Mouse (Mus musculus) cortical plate, adult 2 months (tissue): ENCODE results near the gene Arhgdia. TPM values are rescaled to one million over a fixed set of nuclear protein-coding genes. Genes with fewer than 3 reads are reported as not detected.
A peak's percentile ranks its signal among the peaks of the same experiment; 100 is the strongest.
"Not testable (repeated sequence)": the region's sequence is repeated elsewhere in the genome, so short reads cannot be mapped to it uniquely, and the experiment has no call there.

Experiments used
- H3K27ac ChIP-seq: fragments of 200-500 bp; 2 replicates; pipeline ENCODE4 v1.5.1; 2012; ENCODE audit warnings: low read length, control low read depth, inconsistent platforms; ENCODE audit not compliant: insufficient read depth
- H3K4me1 ChIP-seq: fragments of 200-500 bp; 2 replicates; pipeline ENCODE4 v1.6.1; 2011; ENCODE audit warnings: low read length; ENCODE audit not compliant: control insufficient read depth, insufficient read depth
- H3K4me3 ChIP-seq: fragments of 200-500 bp; 2 replicates; pipeline ENCODE4 v1.5.1; 2011; ENCODE audit warnings: mild to moderate bottlenecking, low read length, control low read depth; ENCODE audit not compliant: insufficient read depth
- CTCF ChIP-seq: fragments of 200-500 bp; IDR thresholded peaks from 2 replicates; pipeline ENCODE4 v1.5.1; 2011; ENCODE audit warnings: mild to moderate bottlenecking, control low read depth, low read length; ENCODE audit not compliant: insufficient read depth; ENCODE audit errors: extremely low read depth
- POLR2A ChIP-seq: fragments of 200-500 bp; IDR thresholded peaks from 2 replicates; pipeline ENCODE4 v1.6.1; 2011; ENCODE audit warnings: mild to moderate bottlenecking, low read length, control low read depth; ENCODE audit not compliant: insufficient read depth; ENCODE audit errors: extremely low read depth
- polyA plus RNA-seq: library from polyadenylated mRNA; depleted of rRNA; stranded (reverse); fragments of >200 nt; gene quantifications from 2 replicates; pipeline ENCODE4 v1.2.3, GENCODE M21; 2012

Arhgdia gene
- polyA plus RNA-seq, 1 experiment, result 442 TPM

DNA sequence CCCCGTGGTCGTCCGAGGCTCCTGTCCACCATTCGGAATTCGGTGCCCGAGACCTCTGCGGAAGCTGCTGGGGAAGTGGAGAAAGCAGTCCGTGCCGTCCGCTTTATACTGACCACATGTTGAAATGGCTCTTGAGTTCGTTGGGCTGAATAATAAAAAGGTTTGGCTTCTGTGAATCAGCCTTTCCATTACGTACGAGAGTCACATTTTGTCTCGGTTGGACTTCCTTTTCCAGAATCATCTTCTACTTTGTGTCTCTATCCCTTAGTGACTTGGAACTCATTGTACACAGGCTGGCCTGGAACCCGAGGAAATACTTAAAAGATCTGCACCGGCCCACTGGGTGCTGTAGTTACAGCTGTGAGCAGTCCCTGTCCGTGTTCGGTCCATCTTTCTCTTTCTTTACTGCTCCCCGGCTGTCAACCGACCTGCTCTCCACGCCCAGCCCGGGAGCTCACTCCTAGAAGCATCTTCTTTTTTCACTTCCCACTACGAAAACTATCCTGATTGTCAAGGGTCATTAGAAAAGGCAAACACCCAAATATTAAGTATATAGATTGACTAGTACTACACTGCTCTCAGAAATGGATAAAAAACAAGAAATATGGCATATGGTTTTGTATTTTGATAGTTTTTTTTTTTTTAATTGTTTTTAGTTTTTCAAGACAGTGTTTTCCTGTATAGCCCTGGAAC, 7.7 kb downstream of the Arhgdia start:
- Histone ChIP-seq H3K27ac (peak overlapping the region; percentile 68), H3K4me1 (peaks cover 6% of the 10 kb centered on the region; the same call in 1 of the 2 replicates), H3K4me3 (peak overlapping the region; percentile 87)
- no peak for TF ChIP-seq POLR2A
- no peak for TF ChIP-seq CTCF

DNA sequence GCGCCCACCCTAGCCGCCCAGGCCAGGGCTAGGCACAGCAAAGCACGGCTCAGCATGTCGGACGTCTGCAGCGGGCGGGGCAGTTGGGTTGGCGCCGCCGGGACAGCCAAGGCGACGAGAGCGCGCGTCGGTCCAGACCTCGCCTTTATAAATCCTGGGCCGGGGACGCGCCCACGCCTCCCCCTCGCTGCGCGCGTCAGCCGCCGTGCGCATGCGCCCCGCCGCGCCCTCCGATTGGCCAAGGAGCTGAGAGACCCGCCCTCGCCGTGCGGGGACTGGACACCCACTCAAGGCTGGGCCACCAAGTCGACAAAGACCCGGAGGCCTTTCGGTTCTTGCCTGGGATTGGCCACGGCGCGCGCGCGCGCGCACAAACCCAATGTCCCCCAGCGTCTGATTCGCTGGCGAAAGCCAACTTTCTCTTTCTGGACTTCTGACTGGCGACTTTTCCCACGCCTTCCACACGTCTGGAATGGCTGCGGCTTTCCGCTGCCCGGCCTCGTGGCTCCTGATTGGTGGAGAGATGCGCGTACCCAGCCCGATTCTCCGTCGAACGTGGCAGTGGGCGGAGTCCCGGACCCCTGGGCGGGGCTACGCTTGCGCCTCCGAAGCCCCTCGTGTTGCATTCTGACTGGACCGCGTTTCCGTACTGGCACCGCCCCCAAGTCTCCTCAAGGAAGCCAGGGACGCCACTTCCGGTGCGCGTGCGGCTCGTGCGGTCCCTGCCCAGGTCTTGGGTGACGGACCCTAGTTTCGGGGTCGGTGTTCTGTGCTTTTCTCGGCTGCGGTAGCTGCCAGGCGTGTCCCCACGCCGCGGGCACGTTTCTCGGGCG, 8.5 kb downstream of the Arhgdia start, which contains the start of gene P4hb:
TSS of gene P4hb (minus strand) at position 502 of the 833 bp plus-strand sequence.
- Histone ChIP-seq H3K4me3 (peak within 1 kb of the TSS; percentile 87), H3K27ac (peak within 1 kb of the TSS; percentile 68), H3K4me1 (peaks cover 6% of the 10 kb centered on the region; the same call in 1 of the 2 replicates)
- TF ChIP-seq CTCF, result no peak
- TF ChIP-seq POLR2A, result peak; percentile 94

DNA sequence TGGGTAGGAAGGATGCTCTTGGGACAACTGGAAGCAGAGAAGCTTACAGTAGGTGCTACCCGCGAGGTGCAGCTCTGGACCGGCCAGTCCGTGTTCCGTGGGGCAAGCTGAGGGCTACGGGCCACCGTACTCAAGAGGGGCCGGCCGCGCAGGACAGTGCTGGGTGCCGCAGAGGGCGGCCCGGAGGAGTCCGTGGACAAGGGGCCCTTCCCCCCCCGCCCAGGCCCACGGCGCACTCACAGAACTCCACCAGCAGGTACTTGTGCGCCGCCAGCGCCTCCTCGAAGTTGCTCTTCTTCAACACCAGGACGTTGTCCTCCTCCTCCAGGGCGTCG, 9.0 kb downstream of the Arhgdia start:
- peaks cover 6% of the 10 kb centered on the region; the same call in 1 of the 2 replicates for H3K4me1 ChIP-seq
- peak overlapping the region; percentile 87 for H3K4me3 ChIP-seq
- H3K27ac ChIP-seq, result no peak overlapping the region
- no peak for TF ChIP-seq POLR2A
- TF ChIP-seq CTCF, result no peak

DNA sequence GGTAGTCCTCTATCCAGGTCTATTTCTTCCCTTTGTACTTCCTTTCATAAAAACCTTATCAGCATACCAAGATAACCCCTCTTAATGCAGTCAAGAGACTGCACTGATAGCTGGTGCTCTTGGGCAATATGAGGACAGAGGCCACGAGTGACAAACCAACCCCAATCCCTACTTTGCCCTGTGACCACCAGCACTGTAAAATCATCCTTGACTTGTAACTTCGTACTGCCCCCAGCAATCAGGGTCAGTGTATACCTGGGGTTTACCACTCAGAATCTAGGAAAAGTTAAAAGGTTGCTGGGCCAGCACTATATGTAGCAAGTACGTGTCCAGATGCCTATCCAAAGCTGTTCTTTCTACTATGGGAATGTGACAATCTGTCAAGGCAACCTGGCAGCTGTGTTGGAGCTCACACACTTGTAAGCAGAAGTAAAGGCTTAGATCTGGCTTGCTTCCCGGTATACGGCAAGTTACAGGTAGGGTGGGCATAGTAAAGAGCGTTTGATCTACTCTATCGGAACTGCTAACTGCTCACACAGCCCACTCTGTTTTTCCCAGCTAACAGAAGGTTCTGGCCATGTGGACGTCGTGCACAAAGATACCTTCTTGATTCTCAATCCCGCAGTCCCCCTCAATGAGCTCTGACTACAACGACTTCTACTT, 9.5 kb downstream of the Arhgdia start:
- no peak for TF ChIP-seq CTCF
- no peak for TF ChIP-seq POLR2A
- H3K27ac ChIP-seq, result no peak overlapping the region

DNA sequence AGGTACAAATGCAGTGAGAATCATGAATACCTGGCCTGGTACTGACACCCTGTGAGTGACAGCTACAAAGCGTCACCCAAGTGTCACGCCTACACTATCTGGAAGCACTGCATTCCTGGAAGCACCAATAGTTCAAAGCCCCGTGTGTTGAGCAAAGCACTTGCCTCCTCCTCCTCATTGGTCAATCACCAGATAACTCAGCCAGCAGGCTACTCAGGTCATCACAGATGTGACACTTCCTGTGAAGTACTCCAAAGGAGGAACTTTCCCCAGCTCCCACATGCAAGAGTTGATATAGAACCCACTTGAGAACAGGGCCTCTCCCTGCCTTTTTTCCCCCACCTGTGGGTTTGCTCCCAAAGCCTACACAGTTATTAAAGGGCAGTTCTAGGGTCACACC, 10.3 kb downstream of the Arhgdia start:
- H3K4me1 ChIP-seq, result peaks cover 6% of the 10 kb centered on the region; the same call in 1 of the 2 replicates
- TF ChIP-seq POLR2A, result no peak
- TF ChIP-seq CTCF, result no peak
- H3K4me3 ChIP-seq, result no peak overlapping the region
- no peak overlapping the region for H3K27ac ChIP-seq

More for the DNA sequence above, 9.5 kb downstream of the Arhgdia start:
- Histone ChIP-seq H3K4me3 (peak overlapping the region; percentile 87), H3K4me1 (peaks cover 6% of the 10 kb centered on the region; the same call in 1 of the 2 replicates)

DNA sequence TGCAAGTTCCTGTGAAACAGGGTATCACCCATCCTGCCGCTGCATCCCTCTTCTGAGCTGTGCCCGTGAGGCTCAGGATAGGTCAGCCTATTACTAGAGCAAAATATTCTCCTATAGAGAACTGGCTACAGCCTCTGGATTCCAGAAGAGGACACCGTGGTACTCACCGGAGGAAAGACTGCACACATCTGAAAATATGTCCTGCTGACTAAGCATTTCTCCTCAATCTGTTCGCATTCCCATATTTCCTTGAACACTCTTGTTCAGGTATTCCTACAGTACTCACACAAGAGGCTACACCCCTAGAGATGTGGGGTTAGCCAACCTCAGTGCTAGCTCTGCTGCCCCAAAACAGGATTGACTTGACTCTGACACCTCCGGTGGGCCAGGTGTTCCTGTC, 13.1 kb downstream of the Arhgdia start:
- H3K4me3 ChIP-seq, result no peak overlapping the region
- H3K4me1 ChIP-seq, result peaks cover 4% of the 10 kb centered on the region; the same call in 1 of the 2 replicates
- H3K27ac ChIP-seq, result no peak overlapping the region
- TF ChIP-seq POLR2A, result no peak
- no peak for TF ChIP-seq CTCF

DNA sequence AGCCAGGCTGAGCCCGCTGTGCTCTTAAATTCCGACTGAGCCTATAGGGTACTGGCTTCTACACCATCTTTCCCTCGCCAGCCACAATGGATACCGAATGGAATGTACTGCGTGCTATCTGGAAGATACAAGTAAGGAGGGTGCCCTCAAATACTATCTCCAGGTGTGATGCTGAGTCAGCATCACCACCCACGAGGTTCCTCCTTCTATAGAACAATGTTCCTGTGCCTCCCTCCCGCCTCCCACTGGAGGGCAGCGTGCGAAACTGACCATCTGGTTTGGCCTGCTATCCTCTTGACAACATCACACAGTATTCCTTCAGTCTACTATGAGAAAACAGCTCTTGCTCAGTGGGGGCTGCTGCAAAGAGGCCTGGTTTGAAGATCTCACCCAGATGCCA, 16.3 kb downstream of the Arhgdia start:
- H3K4me1 ChIP-seq, result no peaks in the 10 kb centered on the region
- TF ChIP-seq CTCF, result no peak
- TF ChIP-seq POLR2A, result no peak
- H3K4me3 ChIP-seq, result no peak overlapping the region
- H3K27ac ChIP-seq, result no peak overlapping the region

DNA sequence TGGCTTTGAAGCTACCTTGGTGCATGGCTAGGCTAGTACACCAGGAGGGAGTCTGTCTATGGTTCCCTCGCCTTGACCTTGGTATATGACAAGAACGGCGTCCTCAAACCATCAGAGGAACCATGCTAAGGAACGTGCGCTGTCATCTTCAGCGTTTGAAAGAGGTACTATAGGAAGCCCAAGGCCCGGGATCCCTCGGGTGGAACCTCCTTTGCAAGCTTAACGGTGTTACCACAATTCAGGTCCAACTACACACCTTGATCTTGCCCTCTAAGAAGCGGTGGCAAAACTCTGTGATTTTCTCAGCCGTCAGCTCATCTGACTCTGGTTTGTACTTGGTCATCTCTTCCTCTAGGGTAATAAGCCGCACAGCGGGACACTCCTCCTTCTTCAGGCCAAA, 18.5 kb downstream of the Arhgdia start:
- Histone ChIP-seq H3K4me3 (no peak overlapping the region), H3K27ac (no peak overlapping the region), H3K4me1 (no peaks in the 10 kb centered on the region)
- no peak for TF ChIP-seq POLR2A
- no peak for TF ChIP-seq CTCF

DNA sequence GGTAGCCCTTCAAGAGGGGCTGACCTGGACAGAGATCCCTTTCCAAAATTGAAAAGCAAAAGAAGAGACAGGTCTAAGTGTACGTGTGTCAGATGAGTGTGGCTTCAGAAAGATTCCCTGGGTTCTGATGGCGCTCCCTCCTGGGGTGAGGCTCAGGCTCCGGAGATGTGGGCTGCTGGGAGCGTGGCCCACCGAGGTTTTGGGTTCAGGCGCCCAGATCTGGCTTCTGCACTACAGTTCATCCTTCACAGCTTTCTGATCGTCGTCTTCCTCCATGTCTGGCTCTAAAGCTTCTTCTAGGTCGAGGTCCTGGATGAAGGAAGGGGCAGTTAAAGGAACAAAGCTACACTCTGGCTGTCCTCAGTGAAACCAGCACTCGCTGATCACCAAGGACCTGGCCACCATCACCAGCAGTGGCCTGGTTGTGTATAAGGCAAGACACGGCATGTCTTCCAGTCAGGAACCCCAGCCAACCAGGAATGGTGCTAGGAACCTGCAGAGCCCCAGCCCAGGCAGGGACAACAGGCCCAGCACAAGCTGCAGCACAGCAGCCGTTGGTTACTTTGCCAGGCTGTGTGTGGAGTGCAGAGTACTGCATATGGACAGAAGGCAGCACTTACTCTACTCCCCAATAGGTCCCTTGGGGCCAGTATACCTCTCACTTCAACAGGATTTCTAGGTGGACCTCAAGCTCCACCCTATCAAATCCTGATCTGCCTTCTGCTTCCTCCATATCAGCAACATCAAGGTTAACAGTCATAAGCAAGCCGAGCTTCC, 20.3 kb downstream of the Arhgdia start:
- TF ChIP-seq POLR2A, result no peak
- no peak for TF ChIP-seq CTCF
- no peak overlapping the region for H3K27ac ChIP-seq
- H3K4me1 ChIP-seq, result no peaks in the 10 kb centered on the region
- H3K4me3 ChIP-seq, result no peak overlapping the region

DNA sequence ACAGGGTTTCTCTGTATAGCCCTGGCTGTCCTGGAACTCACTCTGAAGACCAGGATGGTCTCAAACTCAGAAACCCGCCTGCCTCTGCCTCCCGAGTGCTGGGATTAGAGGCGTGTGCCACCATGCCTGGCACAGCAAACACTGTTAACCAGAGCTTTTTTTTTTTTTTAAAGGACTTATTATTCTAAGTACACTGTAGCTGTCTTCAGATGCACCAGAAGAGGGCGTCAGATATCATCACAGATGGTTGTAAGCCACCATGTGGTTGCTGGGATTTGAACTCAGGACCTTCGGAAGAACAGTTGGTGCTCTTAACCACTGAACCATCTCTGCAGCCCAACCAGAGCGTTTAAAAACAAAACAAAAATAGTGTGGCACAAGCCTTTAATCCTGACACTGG, 22.6 kb downstream of the Arhgdia start:
- H3K27ac ChIP-seq, H3K4me1 ChIP-seq: not testable (repeated sequence)

More for the DNA sequence above, 22.6 kb downstream of the Arhgdia start:
- not testable (repeated sequence) for H3K4me3 ChIP-seq
